Mouse (Mus musculus) naive thymus-derived CD4-positive, alpha-beta T cell, adult 5 months (primary cell): ENCODE results near the gene Prl8a9. TPM values are rescaled to one million over a fixed set of nuclear protein-coding genes. Genes with fewer than 3 reads are reported as not detected.

Source experiments
- polyA plus RNA-seq: library from polyadenylated mRNA; unstranded; fragments of 100-300 nt; shearing (Covaris generic); gene quantifications from one replicate; pipeline ENCODE4 v1.2.1, GENCODE M21; 2017

The Prl8a9 gene
- polyA plus RNA-seq, result not detected

GRCm38 (mm10) chr13:27564506-27564905, at the start of gene Prl8a9:
Gene Prl8a9 (minus strand): TSS chr13:27564606.

GRCm38 (mm10) chr13:27610482-27610881, 46.1 kb upstream of the Prl8a9 start, which contains the start of gene Prl7b1:
Gene Prl7b1 (minus strand): TSS chr13:27610582.

GRCm38 (mm10) chr13:27582071-27582470, 17.7 kb upstream of the Prl8a9 start, which contains the start of gene Prl8a1:
Gene Prl8a1 (minus strand): TSS chr13:27582171.

GRCm38 (mm10) chr13:27513117-27513516, 51.3 kb downstream of the Prl8a9 start, which contains the start of gene Prl8a8:
Gene Prl8a8 (minus strand): TSS chr13:27513217.

Other genes with a start within 250 kb of the Prl8a9 start
- gene Prl8a2, start 218.9 kb downstream of the Prl8a9 start, polyA plus RNA-seq, result not detected
- not detected for gene Prl2b1, start 173.8 kb downstream of the Prl8a9 start, polyA plus RNA-seq
- gene Prl8a6, start 125.9 kb downstream of the Prl8a9 start, polyA plus RNA-seq, result not detected
- gene Prl8a8, start 51.4 kb downstream of the Prl8a9 start, polyA plus RNA-seq, result not detected
- gene Prl8a1, start 17.6 kb upstream of the Prl8a9 start, polyA plus RNA-seq, result not detected
- not detected for gene Prl7b1, start 46.0 kb upstream of the Prl8a9 start, polyA plus RNA-seq
- gene Prl7a1, start 77.9 kb upstream of the Prl8a9 start, polyA plus RNA-seq, result not detected
- not detected for gene Prl7a2, start 103.4 kb upstream of the Prl8a9 start, polyA plus RNA-seq
- gene Prl7d1, start 152.1 kb upstream of the Prl8a9 start, polyA plus RNA-seq, result not detected
- not detected for gene Prl7c1, start 216.2 kb upstream of the Prl8a9 start, polyA plus RNA-seq
- gene Prl2a1, start 237.0 kb upstream of the Prl8a9 start, polyA plus RNA-seq, result not detected